In the genomic region with DNA sequence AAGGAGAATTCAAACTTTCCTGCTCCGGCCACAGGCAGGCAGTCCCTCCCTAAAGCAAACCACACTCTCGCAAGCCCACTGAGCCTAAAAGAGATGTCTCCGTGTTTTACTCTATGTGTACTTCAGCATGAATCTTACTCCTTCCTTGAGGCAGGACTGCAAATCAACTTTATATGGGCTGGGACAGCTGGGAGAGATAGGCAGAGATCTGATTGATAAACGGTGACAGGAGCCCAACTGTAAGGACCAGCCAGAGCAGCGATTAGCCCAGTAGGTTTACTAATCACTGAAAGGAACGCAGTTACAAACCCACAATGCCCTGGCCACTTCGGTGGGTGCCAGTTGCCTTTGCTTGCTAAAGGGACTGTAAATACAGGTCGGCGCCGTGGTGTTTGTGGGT, we compare ENCODE assay signal across 8 mouse cellular contexts. TPM values are rescaled to one million over a fixed set of nuclear protein-coding genes. Genes with fewer than 3 reads are reported as not detected.
DNase-seq lines count a peak whose midpoint lies in the region; ATAC-seq lines count a peak whose summit lies in the region.

No protein-coding gene starts in this region.

- peak overlapping the region; percentile 62 for H3K9ac ChIP-seq in heart, embryonic 16.5 days (ENCODE audit: low read length)
- 0 out of 2 replicates have a peak overlapping the region, but pooled peaks have one; percentile 26 for H3K9ac ChIP-seq in intestine, embryonic 15.5 days
- H3K9ac ChIP-seq in midbrain, embryonic 16.5 days (ENCODE audit: low read depth, low read length): no peak overlapping the region

- 18% methylated on average over 10 of the region's 10 CpGs for WGBS in heart, embryonic 16.5 days
- 25% methylated on average over 10 of the region's 10 CpGs for WGBS in intestine, embryonic 15.5 days
- WGBS in midbrain, embryonic 16.5 days: 45% methylated on average over 10 of the region's 10 CpGs

- intact Hi-C loops in heart, postnatal 10 days (cut with DNase I): no loop called here

- H3K27me3 ChIP-seq in heart, embryonic 16.5 days (ENCODE audit: control insufficient read depth, insufficient read depth, low read length): no peaks in the 10 kb centered on the region
- H3K27me3 ChIP-seq in intestine, embryonic 15.5 days (replicated peaks): no peaks in the 10 kb centered on the region
- H3K27me3 ChIP-seq in midbrain, embryonic 16.5 days (ENCODE audit: control insufficient read depth, insufficient read depth, low read depth, low read length): no peaks in the 10 kb centered on the region

- H3K36me3 ChIP-seq in heart, embryonic 16.5 days (ENCODE audit: control insufficient read depth, insufficient read depth): no peaks in the 10 kb centered on the region
- H3K36me3 ChIP-seq in intestine, embryonic 15.5 days: no peaks in the 10 kb centered on the region
- no peaks in the 10 kb centered on the region for H3K36me3 ChIP-seq in midbrain, embryonic 16.5 days (ENCODE audit: control insufficient read depth, insufficient read depth, low read length)

- peak overlapping the region; percentile 42 for H3K4me3 ChIP-seq in heart, embryonic 16.5 days (ENCODE audit: low read length)
- peak overlapping the region; percentile 19; the same call in 1 of the 2 replicates for H3K4me3 ChIP-seq in intestine, embryonic 15.5 days (replicated peaks)
- no peak overlapping the region for H3K4me3 ChIP-seq in midbrain, embryonic 16.5 days (ENCODE audit: low read depth, low read length)

- no peak for ATAC-seq in heart, embryonic 16.5 days (replicated peaks; ENCODE audit: extremely low read depth, insufficient read depth, low FRiP score)
- peak; percentile 27 for ATAC-seq in common myeloid progenitor, adult 5-6 weeks (replicated peaks; ENCODE audit: low read depth, poor library complexity, severe bottlenecking)
- ATAC-seq in intestine, embryonic 15.5 days: no peak
- ATAC-seq in midbrain, embryonic 16.5 days: no peak
- no peak for ATAC-seq in inflammation-experienced regulatory T-cells, adult 6 months

- no peaks in the 10 kb centered on the region; the same call in 1 of the 2 replicates for H3K4me1 ChIP-seq in heart, embryonic 16.5 days (ENCODE audit: control insufficient read depth, insufficient read depth, low read length)
- no peaks in the 10 kb centered on the region for H3K4me1 ChIP-seq in intestine, embryonic 15.5 days (replicated peaks)
- H3K4me1 ChIP-seq in midbrain, embryonic 16.5 days (ENCODE audit: control insufficient read depth, insufficient read depth, low read length): no peaks in the 10 kb centered on the region

- H3K4me2 ChIP-seq in heart, embryonic 16.5 days (ENCODE audit: low read depth, low read length): peak overlapping the region; percentile 63
- H3K4me2 ChIP-seq in intestine, embryonic 15.5 days (replicated peaks): peak overlapping the region; percentile 54
- peak overlapping the region; percentile 31; the same call in 1 of the 2 replicates for H3K4me2 ChIP-seq in midbrain, embryonic 16.5 days (ENCODE audit: low read length)

- DNase-seq in heart, postnatal 10 days: no peak
- DNase-seq in testis, postnatal 14 days (ENCODE audit: low spot score): no peak
- DNase-seq in urinary bladder, postnatal 14 days (ENCODE audit: low spot score): no peak

- H3K9me3 ChIP-seq in heart, embryonic 16.5 days (replicated peaks; ENCODE audit: control insufficient read depth, low read length): peaks cover 3% of the 10 kb centered on the region; the same call in 1 of the 2 replicates
- H3K9me3 ChIP-seq in intestine, embryonic 15.5 days: no peaks in the 10 kb centered on the region
- no peaks in the 10 kb centered on the region for H3K9me3 ChIP-seq in midbrain, embryonic 16.5 days (replicated peaks; ENCODE audit: control insufficient read depth, low read length, poor library complexity, severe bottlenecking)

- no peak overlapping the region for H3K27ac ChIP-seq in heart, embryonic 16.5 days (ENCODE audit: low read length)
- H3K27ac ChIP-seq in intestine, embryonic 15.5 days: no peak overlapping the region
- no peak overlapping the region for H3K27ac ChIP-seq in midbrain, embryonic 16.5 days (ENCODE audit: low read length)

RNA-seq across cellular contexts. Expression of gene Cldn14, which starts 35.5 kb away (rescaled TPM):
- not detected in 2 replicates for polyA plus RNA-seq in heart, embryonic 16.5 days (2015; fragmentation: Nextera tagmentation; extraction: Ambion mirVana)
- total RNA-seq in heart, postnatal 10 days (2021): not detected
- not detected in 2 replicates for total RNA-seq in common myeloid progenitor, adult 5-6 weeks (2017)
- 0.74 and 0.96 TPM in 2 replicates for polyA plus RNA-seq in intestine, embryonic 15.5 days (2015; fragmentation: Nextera tagmentation; extraction: Ambion mirVana)
- polyA plus RNA-seq in midbrain, embryonic 16.5 days (2015; fragmentation: Nextera tagmentation; extraction: Ambion mirVana): not detected in 2 replicates
- polyA plus RNA-seq in inflammation-experienced regulatory T-cells, adult 6 months (2017; shearing (Covaris generic)): not detected
